Mouse (Mus musculus) brain, embryonic 14.5 days (tissue): Measurements from ENCODE around the gene Erc2.

Source experiments
- CTCF ChIP-seq: fragments of 200-500 bp; IDR thresholded peaks from 2 replicates; pipeline ENCODE4 v1.5.1; 2012; ENCODE audit warnings: inconsistent platforms, mild to moderate bottlenecking, moderate library complexity, borderline replicate concordance; ENCODE audit not compliant: insufficient read depth, insufficient read length; ENCODE audit errors: extremely low read depth
- POLR2A ChIP-seq: fragments of 200-500 bp; IDR thresholded peaks from 2 replicates; pipeline ENCODE4 v1.6.1; 2012; ENCODE audit warnings: mild to moderate bottlenecking, inconsistent platforms, borderline replicate concordance; ENCODE audit not compliant: poor library complexity, insufficient read depth, insufficient read length, severe bottlenecking; ENCODE audit errors: extremely low read depth

DNA sequence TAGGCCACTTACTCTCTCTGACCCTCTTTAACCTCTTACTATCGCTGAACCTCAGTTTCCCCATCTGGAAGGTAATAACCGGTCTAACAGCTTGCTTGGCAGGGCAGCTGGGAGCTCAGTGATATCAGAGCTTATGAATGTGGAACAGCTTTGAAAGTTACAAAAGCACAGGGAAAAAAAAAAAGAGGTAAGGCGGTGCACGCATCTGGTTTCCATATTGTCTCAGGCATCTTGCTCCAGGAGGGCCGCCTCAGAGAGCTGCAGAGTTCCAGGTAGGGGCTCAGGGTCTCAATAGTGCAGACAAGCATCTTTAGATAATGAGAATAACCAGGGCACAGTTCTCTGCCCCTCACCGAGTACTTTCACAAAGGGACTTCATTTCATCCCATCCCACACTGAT is 816.9 kb downstream of the Erc2 start:
- no peak for TF ChIP-seq CTCF
- TF ChIP-seq POLR2A: no peak
